Mouse (Mus musculus) kidney, postnatal 4 days (tissue): ENCODE results near the gene Slc15a2.

ENCODE experiments used
- DNase-seq, 2 experiments: peaks; one replicate each; pipeline ENCODE4 v3.0.0; 2021; ENCODE audit warnings: mixed read lengths in 2 of 2

Slc15a2 gene

GRCm38 (mm10) chr16:36751979-36752378 lies 32.8 kb downstream of the Slc15a2 start:
- DNase-seq: no peak

DNA sequence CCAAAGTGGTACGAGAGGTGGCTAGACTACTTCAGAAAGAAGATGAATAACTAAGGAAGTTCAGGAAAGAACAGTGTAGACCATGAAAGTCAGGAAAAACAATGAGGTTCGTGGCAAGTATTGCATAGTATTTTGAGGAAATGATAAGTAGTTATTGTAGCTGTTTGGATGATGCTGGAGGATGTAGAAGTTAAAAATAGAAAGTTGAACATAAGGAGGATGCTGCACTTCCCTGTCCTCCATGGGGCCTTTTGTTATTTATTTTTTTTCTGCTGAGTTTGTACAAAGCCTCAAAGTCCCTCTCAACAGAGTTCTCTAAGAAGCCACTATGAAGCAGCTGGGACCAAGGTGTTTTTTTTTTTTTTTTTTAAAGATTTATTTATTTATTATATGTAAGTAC lies 37.0 kb downstream of the Slc15a2 start:
- DNase-seq: no peak

GRCm38 (mm10) chr16:36747068-36747467 lies 37.7 kb downstream of the Slc15a2 start:
- DNase-seq: no peak

DNA sequence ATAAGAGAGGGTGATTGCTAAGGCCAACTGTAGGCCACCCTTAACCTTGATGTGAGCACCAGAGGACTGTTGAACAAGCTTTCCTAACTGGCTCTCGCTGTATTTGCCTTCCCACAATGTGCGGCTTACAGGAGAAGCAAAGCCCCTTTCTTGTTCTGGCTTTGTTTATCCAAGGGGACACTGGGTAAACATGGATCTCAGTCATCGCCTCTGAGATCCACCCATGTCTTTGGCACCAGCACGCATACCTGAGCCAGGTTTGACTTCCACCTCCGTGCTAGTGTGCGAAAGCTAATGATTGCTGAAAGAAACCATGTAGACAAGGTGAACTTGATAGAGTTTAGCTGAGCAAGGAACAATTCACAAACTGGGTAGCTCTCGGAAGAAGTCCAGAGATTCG lies 41.2 kb downstream of the Slc15a2 start:
- DNase-seq: no peak

GRCm38 (mm10) chr16:36739404-36739930 lies 45.3 kb downstream of the Slc15a2 start:
- DNase-seq: no peak

DNA sequence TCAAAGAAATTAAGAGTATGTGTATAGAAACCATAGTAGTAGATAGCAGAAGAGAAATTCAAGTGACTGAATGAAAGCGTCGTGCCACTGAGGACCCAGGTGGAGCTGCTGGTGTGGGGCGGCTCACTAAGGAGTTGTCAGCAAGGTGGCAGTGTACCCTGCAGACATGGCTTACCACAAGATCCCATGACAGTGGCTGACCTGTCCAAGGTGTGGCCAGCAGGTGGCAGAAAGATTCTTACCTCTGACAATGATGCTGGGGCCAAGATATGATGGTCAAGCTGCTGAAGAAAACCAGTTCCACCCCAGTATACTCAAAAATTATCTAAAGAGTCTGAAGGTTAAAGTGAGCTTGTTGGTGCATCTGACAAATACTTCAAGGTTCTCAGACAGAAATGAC lies 49.3 kb downstream of the Slc15a2 start:
- peak; percentile 49 to 62 for DNase-seq

GRCm38 (mm10) chr16:36733827-36734226 lies 50.9 kb downstream of the Slc15a2 start:
- DNase-seq: no peak

DNA sequence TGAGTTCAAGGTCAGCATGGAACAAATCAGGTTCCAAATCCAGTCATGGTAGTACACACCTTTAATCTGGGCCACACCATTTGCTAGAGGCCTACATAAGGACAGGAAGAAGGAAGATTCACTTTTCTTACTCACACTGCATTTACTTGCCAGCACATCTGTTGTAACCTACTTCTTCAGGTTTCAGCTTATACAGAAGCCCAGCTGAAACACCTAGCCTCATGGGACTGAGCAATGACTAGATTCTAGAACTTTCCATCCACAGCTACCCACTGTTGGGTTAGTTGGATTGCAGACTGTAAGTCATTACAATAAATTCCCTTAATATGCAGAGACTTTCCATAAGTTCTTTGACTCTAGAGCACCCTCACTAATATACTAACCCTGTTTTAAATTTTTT lies 52.2 kb downstream of the Slc15a2 start:
- no peak for DNase-seq

GRCm38 (mm10) chr16:36728959-36729358 lies 55.8 kb downstream of the Slc15a2 start:
- DNase-seq: no peak

- DNase-seq: peak in 1 of 2 experiments; percentile 27
Observed at GRCm38 (mm10) chr16:36723880-36724443, 60.8 kb downstream of the Slc15a2 start.

GRCm38 (mm10) chr16:36722739-36723138 lies 62.0 kb downstream of the Slc15a2 start:
- no peak for DNase-seq

DNA sequence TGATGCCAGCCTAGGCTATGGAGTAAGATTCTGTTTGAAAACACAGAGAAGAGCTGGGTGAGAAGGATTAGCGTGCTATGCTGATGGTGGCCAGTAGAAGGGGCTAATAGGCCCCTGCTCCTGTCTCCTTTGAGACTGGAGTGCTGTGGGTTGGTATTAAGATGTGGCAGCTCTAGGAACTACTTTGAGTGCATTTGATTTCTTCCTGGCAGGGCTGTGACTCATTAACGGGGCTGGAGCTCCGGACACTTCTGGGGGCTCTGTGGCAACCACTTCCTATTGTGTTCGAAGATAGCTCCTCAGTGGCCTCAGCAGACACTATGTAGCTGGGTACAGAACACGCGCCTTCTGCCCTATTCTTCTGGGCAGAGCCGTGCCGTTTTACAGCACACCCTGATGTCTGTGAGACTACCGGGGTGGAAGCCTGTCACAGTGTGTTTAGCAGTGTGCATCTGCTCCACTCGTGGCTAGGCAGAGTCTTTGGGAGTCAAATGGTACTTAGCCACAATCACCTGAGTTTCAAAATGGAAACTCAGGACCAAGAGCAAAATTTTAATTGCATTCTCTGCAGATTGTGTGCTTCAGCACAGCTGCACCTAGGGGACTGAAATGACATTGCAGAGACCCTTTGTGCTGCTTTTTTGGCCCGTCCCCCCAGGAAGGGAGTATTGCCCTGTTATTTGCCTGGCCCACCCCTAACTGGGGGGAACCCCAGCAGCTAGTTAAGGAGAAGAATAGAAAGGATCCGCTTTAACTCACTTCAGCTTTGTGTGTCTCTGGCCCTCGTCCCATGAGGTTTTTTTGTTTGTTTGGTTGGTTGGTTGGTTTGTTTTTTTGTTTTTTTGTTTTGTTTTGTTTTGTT lies 64.3 kb downstream of the Slc15a2 start:
- no peak for DNase-seq

GRCm38 (mm10) chr16:36718637-36719036 lies 66.1 kb downstream of the Slc15a2 start:
- no peak for DNase-seq

GRCm38 (mm10) chr16:36717481-36717880 lies 67.3 kb downstream of the Slc15a2 start:
- DNase-seq: no peak

DNA sequence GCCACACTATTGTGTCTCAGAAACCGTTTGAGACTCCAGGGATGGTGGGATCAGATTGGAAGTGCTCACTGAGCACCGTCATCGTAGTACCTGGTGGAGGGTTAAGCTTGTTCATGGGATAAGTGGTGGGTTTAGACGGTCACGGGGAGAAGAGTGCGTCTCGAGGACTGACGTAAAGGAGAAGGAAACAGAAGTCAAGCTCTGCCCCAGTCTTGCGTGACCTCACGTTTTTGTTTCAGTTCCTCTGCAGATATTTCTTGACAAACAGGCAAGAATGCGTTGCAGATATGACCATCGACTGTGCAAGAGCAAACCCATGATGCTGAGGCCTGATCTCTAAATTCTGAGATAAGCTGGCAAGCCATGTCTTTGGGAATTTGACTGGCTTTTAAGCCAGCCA lies 73.0 kb downstream of the Slc15a2 start:
- DNase-seq: no peak

DNA sequence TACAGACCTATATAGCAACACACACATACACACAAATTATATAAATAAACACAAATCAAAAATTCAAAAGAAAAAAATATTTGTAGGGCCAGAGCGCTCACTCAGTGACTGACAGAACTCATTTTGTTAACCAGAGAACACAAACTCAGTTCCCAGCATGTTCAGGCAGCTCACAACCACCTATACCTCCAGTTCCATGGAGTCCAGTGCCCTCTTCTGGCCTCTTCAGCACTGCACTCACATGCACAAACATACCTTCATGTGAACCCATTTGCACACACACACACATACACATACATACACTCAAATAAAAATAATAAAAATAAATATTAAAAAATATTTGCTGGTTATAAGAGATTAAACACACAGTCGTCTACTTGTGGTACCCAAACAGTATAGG lies 74.0 kb downstream of the Slc15a2 start:
- DNase-seq: no peak

- DNase-seq: no peak
Observed at GRCm38 (mm10) chr16:36709405-36709804, 75.4 kb downstream of the Slc15a2 start.

GRCm38 (mm10) chr16:36708751-36709150 lies 76.0 kb downstream of the Slc15a2 start:
- no peak for DNase-seq

- DNase-seq: peak in 1 of 2 experiments; percentile 16
Observed at GRCm38 (mm10) chr16:36707702-36708423, 76.9 kb downstream of the Slc15a2 start.

DNA sequence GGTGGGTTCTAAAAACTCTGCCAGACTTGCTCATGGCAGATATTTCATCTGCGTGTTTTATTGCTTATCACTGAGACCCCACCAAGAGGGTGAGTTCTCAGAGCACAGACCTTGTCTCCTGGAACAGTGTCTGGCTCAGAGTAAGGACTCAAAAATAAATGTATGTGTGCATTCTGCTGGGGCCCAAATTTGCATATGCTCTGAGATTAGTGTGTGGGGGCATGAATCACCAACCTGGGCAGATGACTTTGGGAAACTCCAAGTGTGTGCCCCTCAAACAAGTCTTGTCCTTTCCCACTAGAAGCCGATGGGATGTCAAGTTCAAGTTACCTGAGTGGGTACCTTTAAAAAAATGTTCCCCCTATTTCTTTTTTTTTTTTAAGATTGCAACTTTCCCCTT lies 84.3 kb downstream of the Slc15a2 start:
- DNase-seq: no peak
